Mouse (Mus musculus): ENCODE data around the gene Map3k3. TPM values are rescaled to one million over a fixed set of nuclear protein-coding genes. Genes with fewer than 3 reads are reported as not detected.
"Not testable (repeated sequence)": the region's sequence is repeated elsewhere in the genome, so short reads cannot be mapped to it uniquely, and the experiment has no call there.

Map3k3 gene
- polyA plus RNA-seq, 1 experiment from 2014 or later: 20.8 TPM

DNA sequence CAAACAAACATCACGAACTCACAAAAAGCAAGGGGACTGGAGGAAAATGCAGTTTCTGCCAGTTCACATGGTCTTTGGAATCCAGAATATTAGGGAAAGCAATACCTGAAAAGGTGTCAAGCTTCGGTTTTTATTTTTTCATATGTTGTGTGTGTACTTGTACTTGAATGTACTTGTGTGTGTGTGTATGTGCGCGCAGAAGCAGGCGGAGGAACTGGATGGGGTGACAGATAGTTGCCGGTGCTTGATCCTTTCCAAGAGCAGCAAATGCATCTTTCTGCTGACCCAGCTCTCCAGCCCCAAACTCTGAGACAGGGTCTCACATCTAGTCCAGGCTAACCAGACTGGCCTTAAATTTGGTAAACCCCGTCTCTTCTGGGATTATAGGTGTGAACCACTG is 110.5 kb downstream of the Map3k3 start:
- no peak overlapping the region for H3K4me2 ChIP-seq (ENCODE audit: low read depth)
- no peak overlapping the region for H3K9ac ChIP-seq (ENCODE audit: low read length)
- 92% methylated on average over 7 of the region's 7 CpGs for WGBS
- H3K36me3 ChIP-seq (ENCODE audit: control insufficient read depth, insufficient read depth, low read length): peaks cover 5% of the 10 kb centered on the region
- H3K4me3 ChIP-seq (ENCODE audit: low read depth, low read length): no peak overlapping the region
- no peaks in the 10 kb centered on the region for H3K9me3 ChIP-seq (ENCODE audit: control insufficient read depth, low read length)
- no peak overlapping the region for H3K27ac ChIP-seq (ENCODE audit: low read depth, low read length)
- 0 out of 2 replicates have a peak, but pooled peaks cover 4% of the 10 kb centered on the region for H3K4me1 ChIP-seq (ENCODE audit: control insufficient read depth, insufficient read depth, low read length)
- ATAC-seq (ENCODE audit: insufficient read depth, low FRiP score, low TSS enrichment) (no peak), DNase-seq (ENCODE audit: low spot score) (no peak)
- H3K27me3 ChIP-seq (ENCODE audit: control insufficient read depth, insufficient read depth, low read length): no peaks in the 10 kb centered on the region

DNA sequence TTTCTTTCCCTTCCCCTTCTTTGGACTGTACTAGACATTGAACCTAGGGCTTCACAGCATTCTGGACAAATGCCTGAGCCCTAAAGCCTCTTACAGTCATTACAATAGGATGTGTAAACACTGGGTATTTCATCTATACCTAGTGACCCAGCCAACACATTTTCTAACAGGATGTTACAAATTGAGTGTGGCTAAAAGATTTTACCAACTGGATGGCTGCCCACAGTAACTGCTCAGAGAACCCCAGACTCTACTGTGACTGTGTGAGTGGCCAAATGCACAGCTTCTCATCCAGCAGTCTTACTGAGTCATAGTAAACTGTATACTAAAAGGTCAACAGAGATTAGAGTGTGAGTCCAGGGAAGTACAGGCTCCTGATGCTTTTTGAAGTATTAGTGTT is 110.9 kb downstream of the Map3k3 start:
- no peak overlapping the region for H3K9ac ChIP-seq (ENCODE audit: low read length)
- H3K9me3 ChIP-seq (ENCODE audit: control insufficient read depth, low read length): no peaks in the 10 kb centered on the region
- no peak overlapping the region for H3K27ac ChIP-seq (ENCODE audit: low read depth, low read length)
- H3K4me1 ChIP-seq (ENCODE audit: control insufficient read depth, insufficient read depth, low read length): 0 out of 2 replicates have a peak, but pooled peaks cover 4% of the 10 kb centered on the region
- peaks cover 5% of the 10 kb centered on the region for H3K36me3 ChIP-seq (ENCODE audit: control insufficient read depth, insufficient read depth, low read length)
- DNase-seq (ENCODE audit: low spot score): no peak
- ATAC-seq (ENCODE audit: insufficient read depth, low FRiP score, low TSS enrichment): no peak
- no peak overlapping the region for H3K4me3 ChIP-seq (ENCODE audit: low read depth, low read length)
- no peaks in the 10 kb centered on the region for H3K27me3 ChIP-seq (ENCODE audit: control insufficient read depth, insufficient read depth, low read length)
- no peak overlapping the region for H3K4me2 ChIP-seq (ENCODE audit: low read depth)

DNA sequence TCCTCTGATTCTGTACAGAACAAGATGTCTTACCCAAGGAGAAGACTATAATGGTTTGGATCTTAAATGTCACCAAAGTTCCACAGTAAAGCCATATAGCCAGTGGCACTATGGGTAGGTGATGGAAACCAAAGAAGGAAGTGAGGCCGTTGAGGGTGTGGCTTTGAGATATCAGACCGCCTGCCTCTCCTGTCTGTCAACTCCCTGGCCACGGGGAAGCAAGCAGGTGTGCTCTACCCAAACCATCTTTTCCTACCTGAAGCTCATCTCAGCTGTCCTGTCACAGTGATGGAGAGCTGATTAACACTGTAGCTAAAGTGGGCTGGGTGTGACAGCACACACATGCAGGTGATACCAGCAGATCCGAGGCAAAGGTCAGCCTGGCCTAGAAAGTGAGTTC is 113.9 kb downstream of the Map3k3 start:
- Histone ChIP-seq H3K36me3 (ENCODE audit: control insufficient read depth, insufficient read depth, low read length) (peaks cover 7% of the 10 kb centered on the region), H3K27ac (ENCODE audit: low read depth, low read length) (no peak overlapping the region), H3K9ac (ENCODE audit: low read length) (no peak overlapping the region), H3K4me1 (ENCODE audit: control insufficient read depth, insufficient read depth, low read length) (no peaks in the 10 kb centered on the region), H3K9me3 (ENCODE audit: control insufficient read depth, low read length) (no peaks in the 10 kb centered on the region), H3K4me2 (ENCODE audit: low read depth) (no peak overlapping the region), H3K27me3 (ENCODE audit: control insufficient read depth, insufficient read depth, low read length) (no peaks in the 10 kb centered on the region), H3K4me3 (ENCODE audit: low read depth, low read length) (no peak overlapping the region)
- DNase-seq (ENCODE audit: low spot score) (no peak), ATAC-seq (ENCODE audit: insufficient read depth, low FRiP score, low TSS enrichment) (no peak)
- 94% methylated on average over 4 of the region's 4 CpGs for WGBS

DNA sequence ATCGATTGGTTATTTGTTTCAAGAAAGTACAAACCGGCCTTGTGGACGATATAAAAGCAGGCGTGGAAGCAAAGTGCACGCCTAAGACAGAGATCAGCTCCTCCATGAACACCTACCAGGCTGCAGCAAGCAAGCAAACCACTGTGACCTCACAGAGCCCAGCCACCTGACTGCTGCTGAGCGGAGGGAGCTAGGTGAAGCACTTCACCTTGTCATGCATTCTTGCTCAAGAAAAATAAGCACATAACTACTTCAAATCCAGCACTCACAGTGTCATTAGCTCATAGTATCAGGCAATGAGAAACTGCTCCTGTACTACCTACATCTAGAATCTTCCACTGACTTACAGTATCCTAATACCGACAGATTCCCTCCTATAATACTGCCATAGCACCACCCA is 115.6 kb downstream of the Map3k3 start:
- H3K9ac ChIP-seq (ENCODE audit: low read length); H3K4me3 ChIP-seq (ENCODE audit: low read depth, low read length); H3K27ac ChIP-seq (ENCODE audit: low read depth, low read length); H3K27me3 ChIP-seq (ENCODE audit: control insufficient read depth, insufficient read depth, low read length); DNase-seq (ENCODE audit: low spot score); H3K36me3 ChIP-seq (ENCODE audit: control insufficient read depth, insufficient read depth, low read length); ATAC-seq (ENCODE audit: insufficient read depth, low FRiP score, low TSS enrichment); H3K4me2 ChIP-seq (ENCODE audit: low read depth); H3K9me3 ChIP-seq (ENCODE audit: control insufficient read depth, low read length); H3K4me1 ChIP-seq (ENCODE audit: control insufficient read depth, insufficient read depth, low read length): not testable (repeated sequence)
- 94% methylated on average over 7 of the region's 7 CpGs for WGBS

- Histone ChIP-seq H3K36me3 (ENCODE audit: control insufficient read depth, insufficient read depth, low read length) (peaks cover 9% of the 10 kb centered on the region), H3K9ac (ENCODE audit: low read length) (no peak overlapping the region), H3K4me2 (ENCODE audit: low read depth) (no peak overlapping the region), H3K4me1 (ENCODE audit: control insufficient read depth, insufficient read depth, low read length) (no peaks in the 10 kb centered on the region), H3K9me3 (ENCODE audit: control insufficient read depth, low read length) (no peaks in the 10 kb centered on the region), H3K27me3 (ENCODE audit: control insufficient read depth, insufficient read depth, low read length) (no peaks in the 10 kb centered on the region), H3K27ac (ENCODE audit: low read depth, low read length) (no peak overlapping the region), H3K4me3 (ENCODE audit: low read depth, low read length) (no peak overlapping the region)
- 86% methylated on average over 6 of the region's 6 CpGs for WGBS
- ATAC-seq (ENCODE audit: insufficient read depth, low FRiP score, low TSS enrichment): no peak
- DNase-seq (ENCODE audit: low spot score): no peak
These were observed 116.3 kb downstream of the Map3k3 start for GRCm38 (mm10) chr11:106200756-106201155.

DNA sequence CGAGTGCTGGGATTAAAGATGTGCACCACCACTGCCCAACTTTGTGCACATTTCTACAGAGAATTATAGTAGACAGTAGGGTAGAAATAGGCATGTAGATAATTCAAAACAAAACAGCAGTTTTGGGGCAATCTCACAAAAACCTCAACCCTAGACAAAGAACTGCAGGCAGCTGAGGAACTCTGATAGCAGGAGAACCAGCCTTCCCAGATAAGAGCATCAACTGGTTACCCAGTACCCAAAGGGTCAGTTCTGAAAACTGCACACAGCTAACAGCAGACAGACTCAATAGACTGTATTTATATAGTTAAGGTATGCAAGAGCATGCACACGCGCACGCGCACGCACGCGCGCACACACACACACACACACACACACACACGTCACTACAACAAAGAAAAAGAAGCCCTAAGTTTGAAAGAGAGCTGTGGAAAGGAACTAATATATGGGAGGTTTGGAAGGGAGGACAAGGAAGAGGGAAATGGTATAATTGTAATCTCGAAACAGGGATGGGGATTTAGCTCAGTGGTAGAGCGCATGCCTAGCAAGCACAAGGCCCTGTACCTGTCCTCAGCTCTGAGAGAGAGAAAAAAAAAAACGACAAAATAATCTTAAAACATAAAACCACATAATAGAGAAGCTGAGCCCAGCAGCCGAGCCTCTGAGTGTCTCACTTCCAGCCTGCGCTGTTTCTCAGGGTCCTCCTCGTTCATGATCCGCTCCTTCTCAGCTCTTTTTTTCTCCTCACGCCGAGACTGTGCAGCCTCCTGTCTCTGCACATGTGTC is 117.1 kb downstream of the Map3k3 start:
- WGBS: 97% methylated on average over 19 of the region's 19 CpGs

GRCm38 (mm10) chr11:106202123-106202465 is 117.7 kb downstream of the Map3k3 start, which contains the start of gene Strada:
TSS of gene Strada (minus strand) at chr11:106202168.
- Histone ChIP-seq H3K9ac (ENCODE audit: low read length) (no peak within 1 kb of the TSS), H3K27ac (ENCODE audit: low read depth, low read length) (no peak within 1 kb of the TSS), H3K4me1 (ENCODE audit: control insufficient read depth, insufficient read depth, low read length) (no peaks in the 10 kb centered on the region), H3K4me3 (ENCODE audit: low read depth, low read length) (no peak within 1 kb of the TSS), H3K9me3 (ENCODE audit: control insufficient read depth, low read length) (no peaks in the 10 kb centered on the region), H3K4me2 (ENCODE audit: low read depth) (no peak within 1 kb of the TSS), H3K27me3 (ENCODE audit: control insufficient read depth, insufficient read depth, low read length) (no peaks in the 10 kb centered on the region), H3K36me3 (ENCODE audit: control insufficient read depth, insufficient read depth, low read length) (peaks cover 9% of the 10 kb centered on the region)
- 91% methylated on average over 5 of the region's 5 CpGs for WGBS
- DNase-seq (ENCODE audit: low spot score): no peak
- ATAC-seq (ENCODE audit: insufficient read depth, low FRiP score, low TSS enrichment): no peak

More for the DNA sequence above, 117.1 kb downstream of the Map3k3 start:
- no peak overlapping the region for H3K4me3 ChIP-seq (ENCODE audit: low read depth, low read length)
- H3K36me3 ChIP-seq (ENCODE audit: control insufficient read depth, insufficient read depth, low read length): peaks cover 9% of the 10 kb centered on the region
- no peak overlapping the region for H3K27ac ChIP-seq (ENCODE audit: low read depth, low read length)
- no peak for DNase-seq (ENCODE audit: low spot score)
- H3K9ac ChIP-seq (ENCODE audit: low read length): no peak overlapping the region
- H3K4me2 ChIP-seq (ENCODE audit: low read depth): no peak overlapping the region
- no peak for ATAC-seq (ENCODE audit: insufficient read depth, low FRiP score, low TSS enrichment)
- H3K9me3 ChIP-seq (ENCODE audit: control insufficient read depth, low read length): no peaks in the 10 kb centered on the region
- no peaks in the 10 kb centered on the region for H3K27me3 ChIP-seq (ENCODE audit: control insufficient read depth, insufficient read depth, low read length)
- no peaks in the 10 kb centered on the region for H3K4me1 ChIP-seq (ENCODE audit: control insufficient read depth, insufficient read depth, low read length)

Other genes with a start within 250 kb of the Map3k3 start
- gene Cyb561, start 131.3 kb upstream of the Map3k3 start, polyA plus RNA-seq (2014; fragmentation: Nextera tagmentation; extraction: Ambion mirVana): 11.2 and 14.0 TPM in 2 replicates
- gene Ace, start 116.7 kb upstream of the Map3k3 start, polyA plus RNA-seq (2014; fragmentation: Nextera tagmentation; extraction: Ambion mirVana): 0.44 and 0.51 TPM in 2 replicates
- not detected in 2 replicates for gene Ace3, start 89.9 kb upstream of the Map3k3 start, polyA plus RNA-seq (2014; fragmentation: Nextera tagmentation; extraction: Ambion mirVana)
- gene Kcnh6, start 76.5 kb upstream of the Map3k3 start, polyA plus RNA-seq (2014; fragmentation: Nextera tagmentation; extraction: Ambion mirVana): 0.58 and 0.65 TPM in 2 replicates
- gene Dcaf7, start 47.7 kb upstream of the Map3k3 start, polyA plus RNA-seq (2014; fragmentation: Nextera tagmentation; extraction: Ambion mirVana): 94.6 and 100 TPM in 2 replicates
- gene Taco1, start 18.6 kb upstream of the Map3k3 start, polyA plus RNA-seq (2014; fragmentation: Nextera tagmentation; extraction: Ambion mirVana): 7.9 and 10.9 TPM in 2 replicates
- not detected in 2 replicates for gene Gm10840, start 76.2 kb downstream of the Map3k3 start, polyA plus RNA-seq (2014; fragmentation: Nextera tagmentation; extraction: Ambion mirVana)
- gene Limd2, start 76.2 kb downstream of the Map3k3 start, polyA plus RNA-seq (2014; fragmentation: Nextera tagmentation; extraction: Ambion mirVana): 295 and 337 TPM in 2 replicates
- gene Strada, start 117.6 kb downstream of the Map3k3 start, polyA plus RNA-seq (2014; fragmentation: Nextera tagmentation; extraction: Ambion mirVana): 40.6 and 43.1 TPM in 2 replicates
- gene Ccdc47, start 131.7 kb downstream of the Map3k3 start, polyA plus RNA-seq (2014; fragmentation: Nextera tagmentation; extraction: Ambion mirVana): 63.1 and 73.4 TPM in 2 replicates
- 102 and 106 TPM in 2 replicates for gene Ddx42, start 132.3 kb downstream of the Map3k3 start, polyA plus RNA-seq (2014; fragmentation: Nextera tagmentation; extraction: Ambion mirVana)
- gene Ftsj3, start 171.5 kb downstream of the Map3k3 start, polyA plus RNA-seq (2014; fragmentation: Nextera tagmentation; extraction: Ambion mirVana): 64.5 and 66.9 TPM in 2 replicates
- gene Psmc5, start 171.5 kb downstream of the Map3k3 start, polyA plus RNA-seq (2014; fragmentation: Nextera tagmentation; extraction: Ambion mirVana): 414 and 431 TPM in 2 replicates
- gene Smarcd2, start 188.4 kb downstream of the Map3k3 start, polyA plus RNA-seq (2014; fragmentation: Nextera tagmentation; extraction: Ambion mirVana): 42.0 and 44.4 TPM in 2 replicates
- 0.14 and 0.21 TPM in 2 replicates for gene Tcam1, start 192.1 kb downstream of the Map3k3 start, polyA plus RNA-seq (2014; fragmentation: Nextera tagmentation; extraction: Ambion mirVana)
- not detected in 2 replicates for gene Gh, start 217.3 kb downstream of the Map3k3 start, polyA plus RNA-seq (2014; fragmentation: Nextera tagmentation; extraction: Ambion mirVana)
- 1.7 and 2.8 TPM in 2 replicates for gene Cd79b, start 230.1 kb downstream of the Map3k3 start, polyA plus RNA-seq (2014; fragmentation: Nextera tagmentation; extraction: Ambion mirVana)

Data from neural tube, embryonic 11.5 days (tissue).